Mouse (Mus musculus) adrenal gland, postnatal 14 days (tissue): ENCODE results near the gene Immp1l. TPM values are rescaled to one million over a fixed set of nuclear protein-coding genes. Genes with fewer than 3 reads are reported as not detected.

Experiments used
- DNase-seq: peaks from one replicate; pipeline ENCODE4 v3.0.0; 2021; ENCODE audit warnings: mixed read lengths
- long read RNA-seq, 2 experiments: library from polyadenylated mRNA; stranded (forward); transcript quantifications; one replicate each; pipeline ENCODE4 v2.0.0; 2021
- total RNA-seq: library from RNA; stranded (reverse); gene quantifications from 2 replicates; pipeline ENCODE4 v1.2.3, GENCODE M21; 2021

Immp1l gene
- 46.7 TPM in 2 replicates for total RNA-seq
- long read RNA-seq, experiment 1, transcript Immp1l-201 (7 exons, 955 nt), result major isoform, 43 of 50 reads
- long read RNA-seq, experiment 1, partial matches to known transcripts, result 0 of 50 reads
- long read RNA-seq, experiment 1, other reads (novel, unspliced or antisense), result 7 of 50 reads
- long read RNA-seq, experiment 2, transcript Immp1l-201 (7 exons, 955 nt), result major isoform, 74 of 81 reads
- long read RNA-seq, experiment 2, partial matches to known transcripts, result 1 of 81 reads
- long read RNA-seq, experiment 2, other reads (novel, unspliced or antisense), result 6 of 81 reads

GRCm38 (mm10) chr2:105903896-105904756 lies at the start of gene Immp1l, which contains the start of gene Elp4:
TSS of gene Immp1l (plus strand) at chr2:105904638.
TSS of gene Elp4 (minus strand) at chr2:105904564.
- peak; percentile 96 for DNase-seq

- DNase-seq, result peak; percentile 46
Measured at GRCm38 (mm10) chr2:105854740-105855139, 49.7 kb upstream of the Immp1l start.

- DNase-seq, result no peak
Measured at GRCm38 (mm10) chr2:105873403-105873802, 31.0 kb upstream of the Immp1l start.

GRCm38 (mm10) chr2:105890816-105891215 lies 13.6 kb upstream of the Immp1l start:
- no peak for DNase-seq

GRCm38 (mm10) chr2:105904757-105905146 lies 314 bp downstream of the Immp1l start:
- no peak for DNase-seq

- no peak for DNase-seq
Measured at GRCm38 (mm10) chr2:105908351-105908750, 3.9 kb downstream of the Immp1l start.

GRCm38 (mm10) chr2:105910611-105911010 lies 6.2 kb downstream of the Immp1l start:
- no peak for DNase-seq

GRCm38 (mm10) chr2:105913655-105914366 lies 9.4 kb downstream of the Immp1l start:
- DNase-seq, result no peak

GRCm38 (mm10) chr2:105916671-105917070 lies 12.2 kb downstream of the Immp1l start:
- no peak for DNase-seq

GRCm38 (mm10) chr2:105917623-105918346 lies 13.3 kb downstream of the Immp1l start:
- DNase-seq, result no peak

GRCm38 (mm10) chr2:105950131-105950530 lies 45.7 kb downstream of the Immp1l start:
- DNase-seq, result no peak

- no peak for DNase-seq
Measured at GRCm38 (mm10) chr2:105951350-105951940, 47.0 kb downstream of the Immp1l start.

GRCm38 (mm10) chr2:105953862-105954261 lies 49.4 kb downstream of the Immp1l start:
- no peak for DNase-seq

GRCm38 (mm10) chr2:105963447-105963846 lies 59.0 kb downstream of the Immp1l start:
- no peak for DNase-seq

GRCm38 (mm10) chr2:105973941-105974340 lies 69.5 kb downstream of the Immp1l start:
- peak; percentile 5 for DNase-seq

- no peak for DNase-seq
Measured at GRCm38 (mm10) chr2:105978065-105978464, 73.6 kb downstream of the Immp1l start.

GRCm38 (mm10) chr2:105985206-105985605 lies 80.8 kb downstream of the Immp1l start:
- DNase-seq, result no peak

- DNase-seq, result no peak
Measured at GRCm38 (mm10) chr2:105987131-105987530, 82.7 kb downstream of the Immp1l start.

GRCm38 (mm10) chr2:105987999-105988398 lies 83.6 kb downstream of the Immp1l start:
- DNase-seq, result no peak

- peak; percentile 94 for DNase-seq
Measured at GRCm38 (mm10) chr2:106002835-106003739, 98.6 kb downstream of the Immp1l start, which contains the start of gene Dnajc24. TSS of gene Dnajc24 (minus strand) at chr2:106003549.
